Mouse (Mus musculus): ENCODE measurements around the gene Olfr1118. TPM values are rescaled to one million over a fixed set of nuclear protein-coding genes. Genes with fewer than 3 reads are reported as not detected.
"Not testable (repeated sequence)": the region's sequence is repeated elsewhere in the genome, so short reads cannot be mapped to it uniquely, and the experiment has no call there.

Gene Olfr1118
- not detected for total RNA-seq (2021)

- intact Hi-C loops (cut with DNase I): no loop called here
- DNase-seq: no peak
Measured at GRCm38 (mm10) chr2:87307281-87307680, at the start of gene Olfr1118. Olfr1118 (plus strand) TSS chr2:87307581.

DNA sequence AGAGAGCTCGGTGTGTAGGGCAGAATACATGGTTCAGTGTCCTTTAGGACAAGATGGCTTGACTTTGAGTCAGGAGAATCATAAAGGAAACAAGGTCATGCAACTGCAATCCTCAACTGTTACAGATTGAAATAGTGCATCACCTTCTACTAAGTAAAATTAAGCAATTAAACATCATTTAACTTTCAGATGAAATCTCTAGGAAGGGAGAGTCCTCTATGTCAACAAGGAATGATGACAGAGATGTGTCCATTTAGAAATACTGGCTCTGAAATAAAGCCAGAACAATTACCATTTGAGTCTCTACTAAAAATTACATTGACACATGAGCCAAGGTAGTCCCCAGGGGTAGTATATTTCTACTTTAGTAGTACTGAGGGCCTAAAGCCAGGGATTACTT lies 40.1 kb upstream of the Olfr1118 start, which contains the start of gene Olfr1116:
TSS of gene Olfr1116 (plus strand) at position 301 of the 400 bp plus-strand sequence.
- intact Hi-C loops (cut with DNase I): no loop called here
- no peak for DNase-seq

- DNase-seq; intact Hi-C loops (cut with DNase I): not testable (repeated sequence)
Measured at GRCm38 (mm10) chr2:87293977-87294376, 13.4 kb upstream of the Olfr1118 start.

- no peak for DNase-seq
- intact Hi-C loops (cut with DNase I): no loop called here
Measured at GRCm38 (mm10) chr2:87354515-87354914, 47.1 kb downstream of the Olfr1118 start, which contains the start of gene Olfr1120. Olfr1120 (plus strand) TSS chr2:87354815.

GRCm38 (mm10) chr2:87360121-87360520 lies 52.7 kb downstream of the Olfr1118 start:
- intact Hi-C loops (cut with DNase I); DNase-seq: not testable (repeated sequence)

Other genes starting within 250 kb of the Olfr1118 start
- not detected for gene Olfr1107, start 231.8 kb upstream of the Olfr1118 start, total RNA-seq (2021)
- not detected for gene Olfr1109, start 211.6 kb upstream of the Olfr1118 start, total RNA-seq (2021)
- not detected for gene Olfr259, start 193.0 kb upstream of the Olfr1118 start, total RNA-seq (2021)
- not detected for gene Olfr1110, start 167.3 kb upstream of the Olfr1118 start, total RNA-seq (2021)
- gene Olfr1111, start 155.0 kb upstream of the Olfr1118 start, total RNA-seq (2021): not detected
- gene Olfr1112, start 119.8 kb upstream of the Olfr1118 start, total RNA-seq (2021): not detected
- gene Olfr1113, start 98.6 kb upstream of the Olfr1118 start, total RNA-seq (2021): not detected
- not detected for gene Olfr1115, start 59.6 kb upstream of the Olfr1118 start, total RNA-seq (2021)
- not detected for gene Olfr1116, start 40.0 kb upstream of the Olfr1118 start, total RNA-seq (2021)
- gene Olfr1120, start 47.2 kb downstream of the Olfr1118 start, total RNA-seq (2021): not detected
- gene Olfr1121, start 62.3 kb downstream of the Olfr1118 start, total RNA-seq (2021): not detected
- gene Olfr1122, start 78.3 kb downstream of the Olfr1118 start, total RNA-seq (2021): under 1 TPM; 0.08 TPM
- not detected for gene Olfr1123, start 109.1 kb downstream of the Olfr1118 start, total RNA-seq (2021)
- not detected for gene Olfr1124, start 122.7 kb downstream of the Olfr1118 start, total RNA-seq (2021)
- not detected for gene Olfr1126, start 146.4 kb downstream of the Olfr1118 start, total RNA-seq (2021)
- not detected for gene Pramel7, start 189.5 kb downstream of the Olfr1118 start, total RNA-seq (2021)
- gene Pramel6, start 199.0 kb downstream of the Olfr1118 start, total RNA-seq (2021): not detected
- gene Olfr153, start 224.2 kb downstream of the Olfr1118 start, total RNA-seq (2021): not detected
- not detected for gene Olfr1128, start 238.0 kb downstream of the Olfr1118 start, total RNA-seq (2021)

Data from left cerebral cortex, postnatal 4 days (tissue).